Mouse (Mus musculus): ENCODE measurements around the gene Tiam2.

DNA sequence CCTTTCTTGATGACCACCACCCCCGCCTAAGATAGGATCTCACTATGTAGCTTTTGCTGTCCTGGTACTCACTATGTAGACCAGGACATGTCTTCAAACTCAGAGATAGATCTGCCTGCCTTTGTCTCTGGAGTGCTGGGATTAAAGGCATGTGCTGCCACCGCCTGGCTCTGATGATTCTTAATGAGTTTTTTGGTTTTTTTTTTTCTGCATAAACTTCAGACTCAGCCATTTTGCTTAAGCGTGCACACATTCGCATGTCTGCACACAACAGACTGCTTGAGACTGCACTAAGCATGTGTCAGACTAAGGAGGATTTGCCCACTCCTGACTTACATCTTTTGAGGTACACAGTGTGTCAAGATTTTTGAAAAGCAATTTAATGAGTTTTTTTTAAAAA lies 24.0 kb downstream of the Tiam2 start:
- no peak for TF ChIP-seq EP300 (IDR thresholded peaks at IDR 0.05; ENCODE audit: low read depth in 1 of 2, low read length in 2 of 2)
- no peak; a peak in 1 of 6 replicates for TF ChIP-seq CTCF (IDR thresholded peaks at IDR 0.05 in 2 of 3, conservative IDR thresholded peaks at IDR 0.05 in 1 of 3; ENCODE audit: control insufficient read depth in 1 of 3, insufficient read depth in 1 of 3, low read depth in 2 of 3, low read length in 3 of 3, poor library complexity in 1 of 3, severe bottlenecking in 1 of 3)
- no peak for TF ChIP-seq USF1 (IDR thresholded peaks at IDR 0.05; ENCODE audit: low read depth, low read length)
- no peak for TF ChIP-seq POLR2AphosphoS2 (IDR thresholded peaks at IDR 0.05; ENCODE audit: low read length)
- TF ChIP-seq KAT2A (conservative IDR thresholded peaks at IDR 0.05; ENCODE audit: low read depth, low read length) = no peak
- no peak for TF ChIP-seq MAFK (IDR thresholded peaks at IDR 0.05; ENCODE audit: borderline replicate concordance, low read depth, low read length)

Measured in MEL (cell line).